Mouse (Mus musculus) forebrain, embryonic 12.5 days (tissue): ENCODE measurements around the gene Plppr5. TPM values are rescaled to one million over a fixed set of nuclear protein-coding genes. Genes with fewer than 3 reads are reported as not detected.

Source experiments
- ATAC-seq: fragments of 200-750 bp; cut with Nextera tagmentation; 2 replicates; pipeline ENCODE4 v1.8.0; 2017; ENCODE audit warnings: moderate TSS enrichment; ENCODE audit not compliant: low FRiP score
- H3K27ac ChIP-seq: fragments of 300-500 bp; sonication (generic); 2 replicates; pipeline ENCODE4 v1.5.1; 2016; ENCODE audit warnings: mild to moderate bottlenecking
- H3K27me3 ChIP-seq: fragments of 300-500 bp; sonication (generic); 2 replicates; pipeline ENCODE4 v1.6.1; 2016; ENCODE audit warnings: mild to moderate bottlenecking
- H3K36me3 ChIP-seq: fragments of 300-500 bp; sonication (generic); replicated peaks from 2 replicates; pipeline ENCODE4 v1.6.1; 2016; ENCODE audit warnings: mild to moderate bottlenecking
- H3K4me1 ChIP-seq: fragments of 300-500 bp; sonication (generic); 2 replicates; pipeline ENCODE4 v1.6.1; 2016
- H3K4me2 ChIP-seq: fragments of 300-500 bp; sonication (generic); 2 replicates; pipeline ENCODE4 v1.6.1; 2016; ENCODE audit warnings: mild to moderate bottlenecking, moderate library complexity
- H3K4me3 ChIP-seq: fragments of 300-500 bp; sonication (generic); replicated peaks from 2 replicates; pipeline ENCODE4 v1.5.1; 2016; ENCODE audit warnings: mild to moderate bottlenecking
- H3K9ac ChIP-seq: fragments of 300-500 bp; sonication (generic); 2 replicates; pipeline ENCODE4 v1.6.1; 2016; ENCODE audit warnings: mild to moderate bottlenecking
- H3K9me3 ChIP-seq: fragments of 300-500 bp; sonication (generic); 2 replicates; pipeline ENCODE4 v1.6.1; 2016
- WGBS: fragments of 180-500 bp; shearing (Covaris S2); methylation state at CpG from one replicate; pipeline ENCODE4 v1.1.7; 2016; 5-methylcytosine and 5-hydroxymethylcytosine counted together
- polyA plus RNA-seq: library from polyadenylated mRNA; unstranded; fragments of >200 nt; fragmentation: Nextera tagmentation; extraction: Ambion mirVana; gene quantifications from 2 replicates; pipeline ENCODE4 v1.2.1, GENCODE M21; 2016

Gene Plppr5
- 0.36 and 0.50 TPM in 2 replicates for polyA plus RNA-seq

DNA sequence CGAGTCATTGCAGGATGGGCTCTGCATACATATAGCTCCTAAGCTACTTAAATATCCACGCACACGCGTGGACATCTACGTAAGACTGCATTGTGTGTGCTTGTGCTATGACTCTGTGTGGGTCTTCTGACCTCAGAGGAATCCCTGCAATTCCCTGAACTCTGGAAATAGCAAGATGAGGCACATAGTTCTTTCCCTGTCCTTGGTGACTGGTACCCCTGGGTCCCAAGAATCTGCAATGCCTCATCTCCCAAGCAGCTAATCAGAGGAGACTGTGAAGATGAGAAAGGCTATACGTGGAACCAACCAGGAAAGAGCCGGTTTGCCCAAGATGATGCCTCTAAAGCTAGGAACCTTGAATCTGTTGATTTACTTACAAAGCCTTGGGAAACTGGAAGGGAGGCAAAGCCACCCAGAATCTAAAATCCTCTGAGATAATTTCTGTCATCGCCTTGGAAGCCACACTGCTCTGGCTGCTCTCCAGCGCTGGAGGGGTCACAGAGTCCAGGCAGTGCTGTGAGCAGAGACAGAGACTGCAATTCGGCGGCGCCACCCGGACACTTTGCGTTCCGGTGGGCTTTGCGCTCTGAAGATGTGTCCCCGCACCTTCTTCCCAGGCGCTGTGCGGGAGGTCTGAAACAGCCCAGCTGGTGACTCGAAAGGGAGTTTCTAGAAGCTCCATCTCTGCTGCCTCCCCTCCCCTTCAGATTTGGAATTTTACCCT lies at the start of gene Plppr5:
Gene Plppr5 (plus strand): TSS at position 308 of the 724 bp plus-strand sequence.
- Histone ChIP-seq H3K4me2 (peak within 1 kb of the TSS; percentile 97), H3K9me3 (no peaks in the 10 kb centered on the region), H3K27ac (no peak within 1 kb of the TSS), H3K27me3 (peaks cover 26% of the 10 kb centered on the region), H3K4me3 (peak within 1 kb of the TSS; percentile 69), H3K36me3 (no peaks in the 10 kb centered on the region), H3K4me1 (peaks cover 6% of the 10 kb centered on the region; the same call in 1 of the 2 replicates), H3K9ac (peak within 1 kb of the TSS; percentile 78)
- peak; percentile 62 for ATAC-seq
- 23% methylated on average over 20 of the region's 20 CpGs for WGBS

GRCm38 (mm10) chr3:117549899-117550298 lies 24.7 kb upstream of the Plppr5 start:
- no peak for ATAC-seq
- Histone ChIP-seq H3K9me3 (no peaks in the 10 kb centered on the region), H3K9ac (no peak overlapping the region), H3K27me3 (no peaks in the 10 kb centered on the region), H3K4me3 (no peak overlapping the region), H3K4me2 (no peak overlapping the region), H3K36me3 (no peaks in the 10 kb centered on the region), H3K4me1 (no peaks in the 10 kb centered on the region), H3K27ac (no peak overlapping the region)
- 88% methylated on average over 5 of the region's 5 CpGs for WGBS

- no peak overlapping the region for H3K9ac ChIP-seq
- no peak overlapping the region for H3K4me2 ChIP-seq
- H3K4me3 ChIP-seq, result no peak overlapping the region
- 91% methylated on average over 4 of the region's 4 CpGs for WGBS
- ATAC-seq, result no peak
- no peak overlapping the region for H3K27ac ChIP-seq
- H3K36me3 ChIP-seq, result no peaks in the 10 kb centered on the region
- no peaks in the 10 kb centered on the region for H3K9me3 ChIP-seq
- no peaks in the 10 kb centered on the region for H3K4me1 ChIP-seq
- no peaks in the 10 kb centered on the region for H3K27me3 ChIP-seq
These were observed 24.1 kb upstream of the Plppr5 start for GRCm38 (mm10) chr3:117550526-117550925.

DNA sequence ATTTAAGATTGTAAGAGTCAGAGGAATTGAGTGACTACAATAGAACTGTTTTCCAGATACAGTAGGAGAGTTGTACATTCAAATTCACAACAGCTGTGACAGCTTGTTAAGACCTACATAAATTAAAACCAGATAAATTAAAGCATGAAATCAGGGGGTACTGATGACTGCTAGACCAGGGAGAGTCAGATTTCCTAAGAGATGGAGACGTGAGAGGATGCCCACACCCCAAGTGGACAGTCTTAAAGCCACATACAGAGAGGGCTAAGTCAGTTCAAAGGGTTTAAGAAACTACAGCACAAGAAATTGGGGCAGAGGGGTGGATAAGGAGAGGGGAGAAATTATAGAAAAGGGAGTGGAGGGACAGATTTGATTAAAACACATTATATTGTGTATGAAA lies 17.7 kb upstream of the Plppr5 start:
- H3K4me1 ChIP-seq, result no peaks in the 10 kb centered on the region
- no peaks in the 10 kb centered on the region for H3K27me3 ChIP-seq
- no peak overlapping the region for H3K4me3 ChIP-seq
- no peaks in the 10 kb centered on the region for H3K36me3 ChIP-seq
- H3K9ac ChIP-seq, result no peak overlapping the region
- whole genome bisulfite sequencing, result 41% methylated on average over 1 of the region's 1 CpGs
- ATAC-seq, result 0 out of 2 replicates have a peak, but pooled peaks have one; percentile 30
- H3K4me2 ChIP-seq, result no peak overlapping the region
- H3K27ac ChIP-seq, result no peak overlapping the region
- H3K9me3 ChIP-seq, result no peaks in the 10 kb centered on the region

GRCm38 (mm10) chr3:117575253-117575927 lies 754 bp downstream of the Plppr5 start:
- Histone ChIP-seq H3K27me3 (peaks cover 26% of the 10 kb centered on the region), H3K4me3 (peak overlapping the region; percentile 69), H3K9me3 (no peaks in the 10 kb centered on the region), H3K4me1 (peaks cover 6% of the 10 kb centered on the region; the same call in 1 of the 2 replicates), H3K4me2 (peak overlapping the region; percentile 97), H3K9ac (peak overlapping the region; percentile 78), H3K27ac (no peak overlapping the region), H3K36me3 (no peaks in the 10 kb centered on the region)
- ATAC-seq, result peak; percentile 89
- WGBS, result under 1% methylated on average over 69 of the region's 74 CpGs

- Histone ChIP-seq H3K27ac (no peak overlapping the region), H3K4me1 (peaks cover 6% of the 10 kb centered on the region; the same call in 1 of the 2 replicates), H3K9me3 (no peaks in the 10 kb centered on the region), H3K4me2 (peak overlapping the region; percentile 97), H3K27me3 (peaks cover 26% of the 10 kb centered on the region), H3K36me3 (no peaks in the 10 kb centered on the region), H3K9ac (peak overlapping the region; percentile 78; the same call in 1 of the 2 replicates), H3K4me3 (peak overlapping the region; percentile 69)
- 17% methylated on average over 3 of the region's 3 CpGs for WGBS
- ATAC-seq, result no peak; the same call in none of the 2 replicates
These were observed 1.3 kb downstream of the Plppr5 start for GRCm38 (mm10) chr3:117575928-117576254.

- H3K27ac ChIP-seq, result no peak overlapping the region
- H3K4me1 ChIP-seq, result peaks cover 6% of the 10 kb centered on the region; the same call in 1 of the 2 replicates
- peaks cover 26% of the 10 kb centered on the region for H3K27me3 ChIP-seq
- H3K4me3 ChIP-seq, result no peak overlapping the region
- no peak overlapping the region for H3K9ac ChIP-seq
- H3K36me3 ChIP-seq, result no peaks in the 10 kb centered on the region
- no peak for ATAC-seq
- no peaks in the 10 kb centered on the region for H3K9me3 ChIP-seq
- WGBS, result 95% methylated on average over 2 of the region's 2 CpGs
- no peak overlapping the region for H3K4me2 ChIP-seq
These were observed 2.7 kb downstream of the Plppr5 start for GRCm38 (mm10) chr3:117577349-117577748.

DNA sequence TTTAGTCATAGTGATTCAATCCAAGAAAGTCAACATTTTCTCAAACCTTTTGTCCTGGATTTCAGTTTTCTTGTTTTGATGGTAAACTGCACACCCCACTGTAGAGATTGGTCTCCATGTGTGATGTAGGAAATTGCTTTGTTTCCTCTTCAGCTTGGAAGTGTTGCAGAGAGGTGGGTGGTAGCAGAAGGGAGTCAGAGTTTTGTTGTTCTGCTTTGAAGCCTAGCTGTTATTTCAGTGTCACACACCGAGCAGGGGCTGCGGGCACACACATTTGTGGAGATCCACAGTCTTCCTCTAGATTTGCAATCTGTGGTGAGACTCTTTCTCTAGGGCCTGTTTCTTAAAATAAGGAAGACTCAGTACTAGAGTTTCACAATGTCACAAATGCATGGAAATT lies 8.0 kb downstream of the Plppr5 start:
- H3K36me3 ChIP-seq, result no peaks in the 10 kb centered on the region
- H3K9ac ChIP-seq, result no peak overlapping the region
- no peaks in the 10 kb centered on the region for H3K4me1 ChIP-seq
- no peaks in the 10 kb centered on the region for H3K9me3 ChIP-seq
- no peak for ATAC-seq
- no peak overlapping the region for H3K4me3 ChIP-seq
- no peak overlapping the region for H3K27ac ChIP-seq
- WGBS, result 90% methylated on average over 2 of the region's 2 CpGs
- H3K27me3 ChIP-seq, result no peaks in the 10 kb centered on the region
- H3K4me2 ChIP-seq, result no peak overlapping the region

GRCm38 (mm10) chr3:117602404-117602803 lies 27.8 kb downstream of the Plppr5 start:
- Histone ChIP-seq H3K4me2 (no peak overlapping the region), H3K9ac (no peak overlapping the region), H3K4me1 (no peaks in the 10 kb centered on the region), H3K27ac (no peak overlapping the region), H3K9me3 (no peaks in the 10 kb centered on the region), H3K4me3 (no peak overlapping the region), H3K36me3 (no peaks in the 10 kb centered on the region), H3K27me3 (no peaks in the 10 kb centered on the region)
- 51% methylated on average over 1 of the region's 1 CpGs for WGBS
- ATAC-seq, result peak; percentile 49; the same call in 1 of the 2 replicates

DNA sequence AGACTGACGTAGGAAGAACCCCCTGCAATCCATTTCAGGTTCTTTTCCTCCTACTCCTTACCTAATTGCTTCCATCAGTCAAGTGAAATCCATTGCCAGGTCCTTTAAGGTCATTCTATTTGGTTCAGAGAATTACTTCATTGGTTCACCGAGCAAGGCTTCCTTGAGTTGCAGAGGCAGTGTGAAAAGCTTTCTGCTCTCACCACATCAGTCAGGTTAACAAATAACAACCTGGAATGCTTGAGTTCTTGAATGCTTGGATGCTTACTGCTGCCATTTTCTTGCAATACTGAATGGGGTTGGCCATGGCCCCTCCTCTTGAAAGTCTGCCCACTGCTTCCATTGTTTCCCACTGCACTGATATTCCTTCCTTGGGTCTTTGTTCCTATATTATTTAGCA lies 28.8 kb downstream of the Plppr5 start:
- no peak for ATAC-seq
- no peak overlapping the region for H3K4me2 ChIP-seq
- H3K4me1 ChIP-seq, result no peaks in the 10 kb centered on the region
- H3K9me3 ChIP-seq, result no peaks in the 10 kb centered on the region
- 59% methylated on average over 2 of the region's 2 CpGs for WGBS
- no peak overlapping the region for H3K4me3 ChIP-seq
- no peak overlapping the region for H3K9ac ChIP-seq
- no peak overlapping the region for H3K27ac ChIP-seq
- no peaks in the 10 kb centered on the region for H3K27me3 ChIP-seq
- no peaks in the 10 kb centered on the region for H3K36me3 ChIP-seq

- H3K9me3 ChIP-seq, result no peaks in the 10 kb centered on the region
- no peak for ATAC-seq
- no peaks in the 10 kb centered on the region for H3K36me3 ChIP-seq
- H3K27ac ChIP-seq, result no peak overlapping the region
- no peak overlapping the region for H3K9ac ChIP-seq
- H3K27me3 ChIP-seq, result no peaks in the 10 kb centered on the region
- H3K4me1 ChIP-seq, result no peaks in the 10 kb centered on the region
- no peak overlapping the region for H3K4me3 ChIP-seq
- no peak overlapping the region for H3K4me2 ChIP-seq
These were observed 31.7 kb downstream of the Plppr5 start for GRCm38 (mm10) chr3:117606383-117606782.

- Histone ChIP-seq H3K4me3 (no peak overlapping the region), H3K27me3 (no peaks in the 10 kb centered on the region), H3K4me2 (no peak overlapping the region), H3K27ac (no peak overlapping the region), H3K9ac (no peak overlapping the region), H3K4me1 (no peaks in the 10 kb centered on the region), H3K9me3 (no peaks in the 10 kb centered on the region), H3K36me3 (no peaks in the 10 kb centered on the region)
- ATAC-seq, result no peak
- 73% methylated on average over 5 of the region's 5 CpGs for WGBS
These were observed 36.8 kb downstream of the Plppr5 start for GRCm38 (mm10) chr3:117611453-117611852.

- no peaks in the 10 kb centered on the region for H3K9me3 ChIP-seq
- ATAC-seq, result no peak
- WGBS, result 67% methylated on average over 1 of the region's 1 CpGs
- no peak overlapping the region for H3K4me2 ChIP-seq
- no peaks in the 10 kb centered on the region for H3K27me3 ChIP-seq
- H3K4me1 ChIP-seq, result no peaks in the 10 kb centered on the region
- H3K4me3 ChIP-seq, result no peak overlapping the region
- no peaks in the 10 kb centered on the region for H3K36me3 ChIP-seq
- H3K27ac ChIP-seq, result no peak overlapping the region
- H3K9ac ChIP-seq, result no peak overlapping the region
These were observed 40.2 kb downstream of the Plppr5 start for GRCm38 (mm10) chr3:117614856-117615255.
